Mouse (Mus musculus): ENCODE measurements at regions not wholly inside any gene's neighbourhood (a gene's known extent, or its start where the extent isn't known, plus 50 kb on each side); places are given as distances from the start of the nearest gene placed in this dataset.

GRCm38 (mm10) chr17:10087192-10087886 lies 232.3 kb downstream of the Qk start:
- WGBS, result 85% methylated on average over 7 of the region's 7 CpGs
- Histone ChIP-seq H3K9me3 (replicated peaks; ENCODE audit: control insufficient read depth, low read length) (peaks cover 4% of the 10 kb centered on the region; the same call in 1 of the 2 replicates), H3K9ac (ENCODE audit: low read length) (no peak overlapping the region), H3K36me3 (ENCODE audit: control insufficient read depth, insufficient read depth, low read length) (no peaks in the 10 kb centered on the region), H3K4me3 (ENCODE audit: low read depth, low read length) (no peak overlapping the region), H3K27me3 (replicated peaks; ENCODE audit: control insufficient read depth, insufficient read depth, low read length) (no peaks in the 10 kb centered on the region), H3K27ac (ENCODE audit: low read depth, low read length) (no peak overlapping the region), H3K4me1 (ENCODE audit: control insufficient read depth, insufficient read depth, low read length) (no peaks in the 10 kb centered on the region), H3K4me2 (ENCODE audit: low read length) (no peak overlapping the region)
- DNase-seq (ENCODE audit: low spot score) (no peak), ATAC-seq (no peak)

GRCm38 (mm10) chr17:10086558-10086957 lies 233.1 kb downstream of the Qk start:
- no peaks in the 10 kb centered on the region for H3K4me1 ChIP-seq (ENCODE audit: control insufficient read depth, insufficient read depth, low read length)
- no peak for DNase-seq (ENCODE audit: low spot score)
- no peaks in the 10 kb centered on the region for H3K36me3 ChIP-seq (ENCODE audit: control insufficient read depth, insufficient read depth, low read length)
- H3K9ac ChIP-seq (ENCODE audit: low read length), result no peak overlapping the region
- no peak overlapping the region for H3K4me2 ChIP-seq (ENCODE audit: low read length)
- H3K4me3 ChIP-seq (ENCODE audit: low read depth, low read length), result no peak overlapping the region
- WGBS, result 87% methylated on average over 2 of the region's 2 CpGs
- ATAC-seq, result no peak
- no peak overlapping the region for H3K27ac ChIP-seq (ENCODE audit: low read depth, low read length)
- no peaks in the 10 kb centered on the region for H3K9me3 ChIP-seq (replicated peaks; ENCODE audit: control insufficient read depth, low read length)
- no peaks in the 10 kb centered on the region for H3K27me3 ChIP-seq (replicated peaks; ENCODE audit: control insufficient read depth, insufficient read depth, low read length)

GRCm38 (mm10) chr17:10086132-10086531 lies 233.5 kb downstream of the Qk start:
- no peaks in the 10 kb centered on the region for H3K27me3 ChIP-seq (replicated peaks; ENCODE audit: control insufficient read depth, insufficient read depth, low read length)
- H3K27ac ChIP-seq (ENCODE audit: low read depth, low read length), result no peak overlapping the region
- no peak overlapping the region for H3K4me2 ChIP-seq (ENCODE audit: low read length)
- no peaks in the 10 kb centered on the region for H3K9me3 ChIP-seq (replicated peaks; ENCODE audit: control insufficient read depth, low read length)
- no peak overlapping the region for H3K9ac ChIP-seq (ENCODE audit: low read length)
- 32% methylated on average over 2 of the region's 2 CpGs for WGBS
- no peaks in the 10 kb centered on the region for H3K4me1 ChIP-seq (ENCODE audit: control insufficient read depth, insufficient read depth, low read length)
- DNase-seq (ENCODE audit: low spot score) (peak; percentile 42), ATAC-seq (no peak)
- no peak overlapping the region for H3K4me3 ChIP-seq (ENCODE audit: low read depth, low read length)
- H3K36me3 ChIP-seq (ENCODE audit: control insufficient read depth, insufficient read depth, low read length), result no peaks in the 10 kb centered on the region

- Histone ChIP-seq H3K9ac (ENCODE audit: low read length) (no peak overlapping the region), H3K4me3 (ENCODE audit: low read depth, low read length) (no peak overlapping the region), H3K27me3 (replicated peaks; ENCODE audit: control insufficient read depth, insufficient read depth, low read length) (no peaks in the 10 kb centered on the region), H3K9me3 (replicated peaks; ENCODE audit: control insufficient read depth, low read length) (no peaks in the 10 kb centered on the region), H3K27ac (ENCODE audit: low read depth, low read length) (no peak overlapping the region), H3K4me1 (ENCODE audit: control insufficient read depth, insufficient read depth, low read length) (no peaks in the 10 kb centered on the region), H3K36me3 (ENCODE audit: control insufficient read depth, insufficient read depth, low read length) (no peaks in the 10 kb centered on the region), H3K4me2 (ENCODE audit: low read length) (no peak overlapping the region)
- ATAC-seq (no peak), DNase-seq (ENCODE audit: low spot score) (no peak)
- 85% methylated on average over 10 of the region's 10 CpGs for WGBS
Observed at GRCm38 (mm10) chr17:10081721-10082120, 237.9 kb downstream of the Qk start.

- ATAC-seq, result no peak
- WGBS, result 83% methylated on average over 15 of the region's 15 CpGs
- no peaks in the 10 kb centered on the region for H3K9me3 ChIP-seq (replicated peaks; ENCODE audit: control insufficient read depth, low read length)
- no peaks in the 10 kb centered on the region for H3K4me1 ChIP-seq (ENCODE audit: control insufficient read depth, insufficient read depth, low read length)
- H3K36me3 ChIP-seq (ENCODE audit: control insufficient read depth, insufficient read depth, low read length), result no peaks in the 10 kb centered on the region
- no peaks in the 10 kb centered on the region for H3K27me3 ChIP-seq (replicated peaks; ENCODE audit: control insufficient read depth, insufficient read depth, low read length)
- no peak overlapping the region for H3K27ac ChIP-seq (ENCODE audit: low read depth, low read length)
- no peak overlapping the region for H3K9ac ChIP-seq (ENCODE audit: low read length)
- no peak overlapping the region for H3K4me3 ChIP-seq (ENCODE audit: low read depth, low read length)
- no peak for DNase-seq (ENCODE audit: low spot score)
- H3K4me2 ChIP-seq (ENCODE audit: low read length), result no peak overlapping the region
Observed at GRCm38 (mm10) chr17:10079853-10080650, 239.6 kb downstream of the Qk start.

- H3K4me3 ChIP-seq (ENCODE audit: low read depth, low read length), result no peak overlapping the region
- no peaks in the 10 kb centered on the region for H3K27me3 ChIP-seq (replicated peaks; ENCODE audit: control insufficient read depth, insufficient read depth, low read length)
- no peaks in the 10 kb centered on the region for H3K36me3 ChIP-seq (ENCODE audit: control insufficient read depth, insufficient read depth, low read length)
- DNase-seq (ENCODE audit: low spot score) (peak; percentile 14), ATAC-seq (0 out of 2 replicates have a peak, but pooled peaks have one; percentile 18)
- H3K27ac ChIP-seq (ENCODE audit: low read depth, low read length), result no peak overlapping the region
- no peaks in the 10 kb centered on the region for H3K9me3 ChIP-seq (replicated peaks; ENCODE audit: control insufficient read depth, low read length)
- no peak overlapping the region for H3K4me2 ChIP-seq (ENCODE audit: low read length)
- no peak overlapping the region for H3K9ac ChIP-seq (ENCODE audit: low read length)
- H3K4me1 ChIP-seq (ENCODE audit: control insufficient read depth, insufficient read depth, low read length), result no peaks in the 10 kb centered on the region
- 35% methylated on average over 7 of the region's 7 CpGs for WGBS
Observed at GRCm38 (mm10) chr17:10078536-10079319, 240.9 kb downstream of the Qk start.

GRCm38 (mm10) chr17:10073301-10073700 lies 246.4 kb downstream of the Qk start:
- Histone ChIP-seq H3K9ac (ENCODE audit: low read length) (no peak overlapping the region), H3K4me2 (ENCODE audit: low read length) (no peak overlapping the region), H3K27ac (ENCODE audit: low read depth, low read length) (no peak overlapping the region), H3K36me3 (ENCODE audit: control insufficient read depth, insufficient read depth, low read length) (no peaks in the 10 kb centered on the region), H3K27me3 (replicated peaks; ENCODE audit: control insufficient read depth, insufficient read depth, low read length) (no peaks in the 10 kb centered on the region), H3K4me1 (ENCODE audit: control insufficient read depth, insufficient read depth, low read length) (no peaks in the 10 kb centered on the region), H3K9me3 (replicated peaks; ENCODE audit: control insufficient read depth, low read length) (no peaks in the 10 kb centered on the region), H3K4me3 (ENCODE audit: low read depth, low read length) (no peak overlapping the region)
- no peak for ATAC-seq
- no peak for DNase-seq (ENCODE audit: low spot score)

GRCm38 (mm10) chr17:10069251-10069650 lies 250.4 kb downstream of the Qk start:
- 94% methylated on average over 3 of the region's 3 CpGs for WGBS
- ATAC-seq (no peak), DNase-seq (ENCODE audit: low spot score) (no peak)
- Histone ChIP-seq H3K4me1 (ENCODE audit: control insufficient read depth, insufficient read depth, low read length) (no peaks in the 10 kb centered on the region), H3K36me3 (ENCODE audit: control insufficient read depth, insufficient read depth, low read length) (no peaks in the 10 kb centered on the region), H3K27ac (ENCODE audit: low read depth, low read length) (no peak overlapping the region), H3K9me3 (replicated peaks; ENCODE audit: control insufficient read depth, low read length) (no peaks in the 10 kb centered on the region), H3K4me2 (ENCODE audit: low read length) (no peak overlapping the region), H3K4me3 (ENCODE audit: low read depth, low read length) (no peak overlapping the region), H3K9ac (ENCODE audit: low read length) (no peak overlapping the region), H3K27me3 (replicated peaks; ENCODE audit: control insufficient read depth, insufficient read depth, low read length) (no peaks in the 10 kb centered on the region)

Measured in forebrain, embryonic 14.5 days (tissue).